Mouse (Mus musculus) stomach, embryonic 16.5 days (tissue): ENCODE data around the gene Slc18a3. TPM values are rescaled to one million over a fixed set of nuclear protein-coding genes. Genes with fewer than 3 reads are reported as not detected.
A peak's percentile ranks its signal among the peaks of the same experiment; 100 is the strongest.

Source experiments
- ATAC-seq: fragments of 200-750 bp; cut with Nextera tagmentation; 2 replicates; pipeline ENCODE4 v1.8.0; 2017; ENCODE audit warnings: moderate number of reproducible peaks, moderate TSS enrichment; ENCODE audit not compliant: insufficient read depth, low FRiP score
- H3K27ac ChIP-seq: fragments of 300-500 bp; sonication (generic); 2 replicates; pipeline ENCODE4 v1.5.1; 2014; ENCODE audit warnings: low read length
- H3K27me3 ChIP-seq: fragments of 300-500 bp; sonication (generic); 2 replicates; pipeline ENCODE4 v1.6.1; 2014; ENCODE audit warnings: low read length, control low read depth, mixed read lengths; ENCODE audit not compliant: control insufficient read depth, insufficient read depth
- H3K36me3 ChIP-seq: fragments of 300-500 bp; sonication (generic); 2 replicates; pipeline ENCODE4 v1.6.1; 2014; ENCODE audit warnings: low read length; ENCODE audit not compliant: control insufficient read depth, insufficient read depth
- H3K4me1 ChIP-seq: fragments of 300-500 bp; sonication (generic); 2 replicates; pipeline ENCODE4 v1.6.1; 2014; ENCODE audit warnings: low read length, control low read depth, mixed read lengths; ENCODE audit not compliant: control insufficient read depth, insufficient read depth
- H3K4me2 ChIP-seq: fragments of 300-500 bp; sonication (generic); 2 replicates; pipeline ENCODE4 v1.6.1; 2014; ENCODE audit warnings: low read depth, low read length, mixed read lengths
- H3K4me3 ChIP-seq: fragments of 300-500 bp; sonication (generic); replicated peaks from 2 replicates; pipeline ENCODE4 v1.5.1; 2014; ENCODE audit warnings: mild to moderate bottlenecking, low read length
- H3K9ac ChIP-seq: fragments of 300-500 bp; sonication (generic); 2 replicates; pipeline ENCODE4 v1.6.1; 2014; ENCODE audit warnings: low read length
- H3K9me3 ChIP-seq: fragments of 300-500 bp; sonication (generic); replicated peaks from 2 replicates; pipeline ENCODE4 v1.6.1; 2016; ENCODE audit warnings: low read length, control low read depth; ENCODE audit not compliant: control insufficient read depth
- WGBS: fragments of 180-500 bp; shearing (Covaris S2); extraction: QIAGEN DNeasy Blood & Tissue Kit; methylation state at CpG from one replicate; pipeline ENCODE4 v1.1.7; 2014; 5-methylcytosine and 5-hydroxymethylcytosine counted together
- polyA plus RNA-seq: library from polyadenylated mRNA; unstranded; fragments of >200 nt; fragmentation: Nextera tagmentation; extraction: Ambion mirVana; gene quantifications from 2 replicates; pipeline ENCODE4 v1.2.1, GENCODE M21; 2015

The Slc18a3 gene
- polyA plus RNA-seq, result 4.5 and 4.8 TPM in 2 replicates

GRCm38 (mm10) chr14:32464601-32465505 lies at the start of gene Slc18a3:
Gene Slc18a3, minus strand, starts transcription at chr14:32464850.
- 1% methylated on average over 68 of the region's 70 CpGs for WGBS
- Histone ChIP-seq H3K27me3 (peaks cover 72% of the 10 kb centered on the region), H3K9ac (no peak within 1 kb of the TSS), H3K9me3 (no peaks in the 10 kb centered on the region), H3K4me1 (peaks cover 11% of the 10 kb centered on the region; the same call in 1 of the 2 replicates), H3K4me3 (peak within 1 kb of the TSS; percentile 29), H3K4me2 (peak within 1 kb of the TSS; percentile 52), H3K27ac (no peak within 1 kb of the TSS), H3K36me3 (no peaks in the 10 kb centered on the region)
- ATAC-seq, result no peak

- Histone ChIP-seq H3K36me3 (0 out of 2 replicates have a peak, but pooled peaks cover 7% of the 10 kb centered on the region), H3K9ac (peak within 1 kb of the TSS; percentile 79), H3K4me3 (peak within 1 kb of the TSS; percentile 79), H3K27ac (peak within 1 kb of the TSS; percentile 46; the same call in 1 of the 2 replicates), H3K4me1 (peaks cover 9% of the 10 kb centered on the region), H3K27me3 (no peaks in the 10 kb centered on the region), H3K9me3 (no peaks in the 10 kb centered on the region), H3K4me2 (peak within 1 kb of the TSS; percentile 73)
- ATAC-seq, result peak; percentile 95
- WGBS, result under 1% methylated on average over 62 of the region's 62 CpGs
These were observed 48.8 kb upstream of the Slc18a3 start, which contains the start of gene Ercc6 for GRCm38 (mm10) chr14:32513336-32514032. Gene Ercc6, plus strand, starts transcription at chr14:32513521.

GRCm38 (mm10) chr14:32512912-32513311 lies 48.3 kb upstream of the Slc18a3 start:
- H3K9me3 ChIP-seq, result no peaks in the 10 kb centered on the region
- peak overlapping the region; percentile 73 for H3K4me2 ChIP-seq
- H3K36me3 ChIP-seq, result 0 out of 2 replicates have a peak, but pooled peaks cover 7% of the 10 kb centered on the region
- H3K4me1 ChIP-seq, result peaks cover 9% of the 10 kb centered on the region
- no peak overlapping the region for H3K27ac ChIP-seq
- H3K9ac ChIP-seq, result peak overlapping the region; percentile 79; the same call in 1 of the 2 replicates
- WGBS, result 37% methylated on average over 9 of the region's 9 CpGs
- peak overlapping the region; percentile 79 for H3K4me3 ChIP-seq
- no peak for ATAC-seq
- no peaks in the 10 kb centered on the region for H3K27me3 ChIP-seq

- no peaks in the 10 kb centered on the region for H3K27me3 ChIP-seq
- ATAC-seq, result no peak
- peaks cover 8% of the 10 kb centered on the region for H3K4me1 ChIP-seq
- H3K36me3 ChIP-seq, result no peaks in the 10 kb centered on the region
- H3K9ac ChIP-seq, result no peak overlapping the region
- no peak overlapping the region for H3K27ac ChIP-seq
- no peak overlapping the region for H3K4me3 ChIP-seq
- WGBS, result 80% methylated on average over 6 of the region's 6 CpGs
- H3K4me2 ChIP-seq, result no peak overlapping the region
- no peaks in the 10 kb centered on the region for H3K9me3 ChIP-seq
These were observed 44.9 kb upstream of the Slc18a3 start for GRCm38 (mm10) chr14:32509443-32509961.

- 50% methylated on average over 10 of the region's 10 CpGs for WGBS
These were observed 43.6 kb upstream of the Slc18a3 start for GRCm38 (mm10) chr14:32508105-32508835.

GRCm38 (mm10) chr14:32507216-32507615 lies 42.6 kb upstream of the Slc18a3 start:
- 89% methylated on average over 4 of the region's 4 CpGs for WGBS
- H3K4me2 ChIP-seq, result no peak overlapping the region

More at GRCm38 (mm10) chr14:32508105-32508835, 43.6 kb upstream of the Slc18a3 start:
- H3K36me3 ChIP-seq, result no peaks in the 10 kb centered on the region
- H3K27ac ChIP-seq, result no peak overlapping the region
- no peak overlapping the region for H3K9ac ChIP-seq
- no peak for ATAC-seq
- peaks cover 3% of the 10 kb centered on the region for H3K4me1 ChIP-seq
- H3K4me2 ChIP-seq, result no peak overlapping the region
- no peaks in the 10 kb centered on the region for H3K9me3 ChIP-seq
- H3K4me3 ChIP-seq, result no peak overlapping the region
- H3K27me3 ChIP-seq, result no peaks in the 10 kb centered on the region

GRCm38 (mm10) chr14:32506329-32506728 lies 41.7 kb upstream of the Slc18a3 start:
- Histone ChIP-seq H3K36me3 (no peaks in the 10 kb centered on the region), H3K27me3 (no peaks in the 10 kb centered on the region), H3K4me1 (no peaks in the 10 kb centered on the region), H3K27ac (no peak overlapping the region), H3K9ac (no peak overlapping the region), H3K4me3 (no peak overlapping the region), H3K4me2 (no peak overlapping the region), H3K9me3 (no peaks in the 10 kb centered on the region)
- WGBS, result 84% methylated on average over 10 of the region's 10 CpGs
- no peak for ATAC-seq

More at GRCm38 (mm10) chr14:32507216-32507615, 42.6 kb upstream of the Slc18a3 start:
- no peak for ATAC-seq
- no peak overlapping the region for H3K4me3 ChIP-seq
- H3K36me3 ChIP-seq, result no peaks in the 10 kb centered on the region
- no peaks in the 10 kb centered on the region for H3K4me1 ChIP-seq
- no peaks in the 10 kb centered on the region for H3K27me3 ChIP-seq
- no peak overlapping the region for H3K9ac ChIP-seq
- no peaks in the 10 kb centered on the region for H3K9me3 ChIP-seq
- H3K27ac ChIP-seq, result no peak overlapping the region

GRCm38 (mm10) chr14:32503897-32504296 lies 39.2 kb upstream of the Slc18a3 start:
- no peak overlapping the region for H3K9ac ChIP-seq
- WGBS, result 72% methylated on average over 1 of the region's 1 CpGs
- no peaks in the 10 kb centered on the region for H3K36me3 ChIP-seq
- ATAC-seq, result no peak
- H3K27me3 ChIP-seq, result no peaks in the 10 kb centered on the region
- no peak overlapping the region for H3K4me3 ChIP-seq
- H3K4me1 ChIP-seq, result no peaks in the 10 kb centered on the region
- H3K9me3 ChIP-seq, result no peaks in the 10 kb centered on the region
- H3K4me2 ChIP-seq, result no peak overlapping the region
- H3K27ac ChIP-seq, result no peak overlapping the region
